Mouse (Mus musculus) right cerebral cortex, postnatal 36 days (tissue): ENCODE measurements around the gene Irak2.

ENCODE experiments used
- DNase-seq, 2 experiments: peaks; one replicate each; pipeline ENCODE4 v3.0.0; 2022; ENCODE audit warnings: low spot score in 2 of 2, mixed read lengths in 1 of 2

Gene Irak2

DNA sequence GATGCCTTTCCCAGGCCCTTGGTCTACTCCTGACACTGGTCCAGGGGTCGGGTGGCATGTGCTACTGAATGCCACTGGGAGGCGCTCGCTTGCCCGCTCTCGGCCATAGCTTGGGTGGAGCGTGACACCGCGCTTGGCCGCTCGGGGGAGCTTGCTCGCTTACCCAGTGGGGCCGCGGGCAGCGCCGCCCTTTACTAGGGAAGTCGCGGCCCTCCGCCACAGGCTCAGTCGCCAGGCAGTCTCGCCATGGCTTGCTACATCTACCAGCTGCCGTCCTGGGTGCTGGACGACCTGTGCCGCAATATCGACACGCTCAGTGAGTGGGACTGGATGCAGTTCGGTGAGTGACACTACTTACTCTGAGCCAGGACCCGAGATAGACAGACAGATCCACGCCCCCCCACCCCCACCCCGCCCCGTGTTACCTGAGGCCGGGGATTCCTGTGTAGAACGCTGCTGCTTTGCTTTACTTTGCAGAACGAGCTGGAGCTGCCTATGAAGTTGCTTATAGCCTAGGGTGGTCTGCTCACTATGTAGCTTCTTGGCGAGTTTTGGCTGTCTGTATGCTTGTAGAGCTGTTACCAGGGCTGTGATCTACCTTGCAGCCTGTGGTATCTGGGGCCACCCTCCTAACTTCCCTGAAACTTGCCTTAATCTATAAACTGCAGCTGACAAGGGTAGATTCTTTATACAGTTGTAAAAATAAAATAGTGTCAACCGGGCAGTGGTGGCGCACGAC, at the start of gene Irak2:
Gene Irak2, plus strand, starts transcription at position 166 of the 739 bp plus-strand sequence.
- DNase-seq, result peak; percentile 88 to 90

DNA sequence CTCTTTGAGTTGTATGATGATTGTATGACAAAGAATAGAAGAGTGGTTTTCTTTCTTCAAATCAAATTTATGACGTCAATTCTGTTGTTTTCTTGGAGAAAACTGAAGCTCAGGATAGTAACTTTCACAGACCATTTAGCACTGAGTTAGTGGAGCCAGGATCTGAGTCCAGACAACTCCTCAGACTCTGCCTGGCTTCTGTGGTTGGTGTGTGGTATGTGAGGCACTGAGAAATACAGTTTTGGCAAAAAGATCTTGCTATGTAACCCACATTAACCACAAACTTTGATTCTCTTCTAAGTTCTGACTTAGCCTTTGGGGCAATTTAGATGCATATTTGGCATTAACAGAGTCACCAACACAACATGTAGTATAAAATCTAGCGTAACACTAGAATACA, 45.6 kb upstream of the Irak2 start:
- no peak for DNase-seq

DNA sequence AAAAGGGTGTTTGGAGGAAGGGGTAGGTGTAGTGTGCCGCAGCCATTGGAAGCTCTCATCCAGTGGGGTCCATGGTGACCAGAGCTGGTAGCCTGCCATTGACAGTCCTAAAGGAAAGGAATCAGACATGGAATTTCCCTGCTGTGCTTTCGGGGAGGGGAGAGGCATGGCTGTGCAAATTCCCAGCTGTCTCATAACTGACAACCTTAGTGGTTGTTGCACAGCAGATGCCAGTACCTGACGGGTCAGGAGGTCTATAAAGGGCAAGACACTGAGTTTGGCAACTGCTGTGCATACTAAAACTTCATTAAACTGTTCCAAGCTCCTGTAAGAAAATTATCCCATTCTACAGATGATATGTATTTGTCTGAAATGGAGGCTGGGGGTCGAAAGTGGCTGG, 40.3 kb upstream of the Irak2 start:
- no peak for DNase-seq

DNA sequence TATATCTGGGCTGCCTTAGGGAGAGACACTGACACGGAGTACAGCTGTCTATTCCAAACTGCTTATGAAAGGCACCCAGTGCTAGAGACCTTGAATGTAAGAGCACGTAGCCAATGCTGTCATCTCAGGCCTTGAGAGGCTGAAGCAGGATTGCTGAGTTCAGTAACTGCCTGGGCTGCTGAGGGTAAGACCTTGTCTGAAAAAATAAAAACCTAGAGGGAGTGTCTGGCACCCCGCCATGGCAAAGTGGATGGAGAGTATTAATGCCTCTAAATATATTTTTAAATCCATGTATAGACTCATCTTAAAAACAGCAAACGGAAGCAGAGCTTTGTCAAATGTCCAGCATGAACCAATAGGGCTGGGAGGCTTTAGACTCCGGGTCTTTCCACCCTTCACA, 38.4 kb upstream of the Irak2 start:
- no peak for DNase-seq

DNA sequence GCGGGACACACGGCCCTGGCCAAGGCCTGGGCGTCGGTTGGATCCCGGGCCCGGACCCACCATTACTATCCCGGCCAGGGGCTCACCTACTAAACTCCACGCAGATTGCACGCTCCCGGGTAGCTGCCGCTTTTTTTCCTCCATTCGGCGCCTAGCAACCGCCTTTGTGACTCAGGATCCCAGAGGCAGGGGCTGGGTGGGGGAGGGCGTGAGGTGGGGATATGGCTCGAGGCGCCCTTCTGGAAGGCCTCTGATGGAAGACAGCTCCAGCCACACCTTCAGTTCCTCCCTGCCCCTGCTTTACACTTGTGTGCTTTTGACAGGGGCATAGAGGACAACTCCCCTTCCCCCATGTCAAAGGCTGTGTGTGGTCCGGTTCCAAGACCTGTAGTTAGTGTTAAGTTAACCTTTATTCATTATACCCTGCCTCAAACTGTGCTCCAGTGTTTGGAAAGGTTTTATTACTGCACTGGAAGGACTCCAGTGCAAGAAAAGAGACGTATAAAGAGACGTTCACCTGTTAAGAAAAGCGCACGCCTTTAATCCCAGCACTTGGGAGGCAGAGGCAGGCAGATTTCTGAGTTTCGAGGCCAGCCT, 37.6 kb upstream of the Irak2 start, which contains the start of gene Fancd2os:
Gene Fancd2os, minus strand, starts transcription at position 173 of the 597 bp plus-strand sequence.
- no peak for DNase-seq

DNA sequence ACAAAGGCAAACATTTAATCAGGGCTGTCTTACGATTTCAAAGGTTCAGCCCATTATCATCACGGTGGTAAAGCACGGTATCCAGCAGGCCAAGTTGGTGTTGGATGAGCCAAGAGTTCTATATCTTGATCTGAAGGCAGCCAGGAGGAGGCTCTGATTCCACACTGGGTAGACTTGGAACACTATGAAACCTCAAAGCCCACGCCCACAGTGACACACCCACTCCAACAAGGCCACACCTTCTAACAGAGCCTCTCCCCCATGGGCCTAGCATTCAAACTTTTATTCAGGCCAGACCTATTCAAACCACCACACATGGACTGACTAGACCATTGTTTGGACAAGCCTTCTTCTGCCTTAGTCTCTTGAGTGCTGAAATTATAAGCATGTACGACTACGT, 35.4 kb upstream of the Irak2 start:
- no peak for DNase-seq

DNA sequence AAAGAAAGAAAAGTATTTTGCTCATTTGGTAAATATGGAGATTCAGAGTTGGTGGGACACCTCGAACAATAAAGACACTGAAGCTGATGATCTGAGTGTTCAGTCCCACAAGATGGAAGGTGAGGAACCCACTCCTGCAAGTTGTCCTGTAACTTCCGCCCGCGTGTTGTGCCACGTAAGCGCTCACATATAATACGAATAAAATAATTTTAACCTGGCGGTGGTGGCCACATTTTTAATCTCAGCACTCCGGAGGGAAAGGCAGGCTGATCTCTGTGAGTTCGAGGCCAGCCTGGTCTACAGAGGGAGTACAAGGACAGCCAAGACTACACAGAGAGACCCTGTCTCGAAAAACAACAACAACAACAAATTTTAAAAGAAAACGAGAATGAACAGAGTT, 34.3 kb upstream of the Irak2 start:
- no peak for DNase-seq

DNA sequence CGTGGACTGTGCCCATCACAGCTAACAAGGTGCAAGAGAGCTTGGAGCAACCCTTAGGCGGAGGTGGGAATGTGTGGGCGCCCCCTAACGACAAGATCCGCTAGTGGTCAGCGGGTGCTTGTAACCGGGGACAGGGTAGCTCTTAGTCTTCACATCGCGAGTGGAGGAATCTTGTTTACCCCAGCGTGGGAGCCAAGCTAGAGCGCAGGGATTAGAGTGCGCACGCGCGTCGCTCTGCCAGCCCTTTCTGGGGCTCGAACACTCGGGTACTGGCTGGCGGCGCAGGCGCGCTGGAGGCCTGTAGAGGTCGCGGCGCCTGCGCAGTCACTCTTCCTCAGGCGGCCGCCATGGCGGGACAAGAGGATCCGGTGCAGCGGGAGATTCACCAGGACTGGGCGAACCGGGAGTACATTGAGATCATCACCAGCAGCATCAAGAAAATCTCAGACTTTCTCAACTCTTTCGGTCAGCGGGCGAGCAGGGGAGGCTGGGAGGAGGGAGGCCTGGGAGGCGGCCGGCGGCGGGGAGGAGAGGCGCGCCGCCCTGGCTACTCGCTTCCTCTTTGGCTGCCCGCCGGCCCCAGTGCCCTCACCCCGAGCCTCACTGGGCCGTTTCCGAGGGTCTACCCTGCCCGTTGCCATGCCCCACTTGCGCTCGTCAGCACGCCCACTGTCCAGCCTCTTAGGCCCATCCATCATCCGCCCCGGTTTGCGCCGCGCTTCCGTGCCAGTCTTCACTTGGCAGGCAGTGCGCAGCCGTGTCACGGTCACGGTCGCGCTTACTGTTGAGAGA, 33.6 kb upstream of the Irak2 start, which contains the start of gene Brk1:
Gene Brk1, plus strand, starts transcription at position 341 of the 792 bp plus-strand sequence.
- peak; percentile 85 to 88 for DNase-seq

DNA sequence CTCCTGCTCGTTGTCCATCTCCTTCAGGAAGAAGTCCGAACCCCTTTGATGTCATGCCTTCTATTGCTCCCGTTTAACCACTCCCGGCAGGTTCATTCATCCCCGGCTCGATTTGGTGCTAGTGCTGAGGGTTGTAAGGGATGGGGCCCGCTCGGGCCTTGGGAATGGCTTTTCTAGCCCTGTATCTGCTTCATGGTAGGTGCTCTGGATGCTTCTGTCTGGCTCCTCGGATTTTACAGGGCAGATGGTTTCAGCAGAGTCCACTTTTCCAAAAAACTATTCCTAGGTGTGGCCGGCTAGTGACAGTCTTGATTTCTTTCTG, 33.1 kb upstream of the Irak2 start:
- no peak for DNase-seq

DNA sequence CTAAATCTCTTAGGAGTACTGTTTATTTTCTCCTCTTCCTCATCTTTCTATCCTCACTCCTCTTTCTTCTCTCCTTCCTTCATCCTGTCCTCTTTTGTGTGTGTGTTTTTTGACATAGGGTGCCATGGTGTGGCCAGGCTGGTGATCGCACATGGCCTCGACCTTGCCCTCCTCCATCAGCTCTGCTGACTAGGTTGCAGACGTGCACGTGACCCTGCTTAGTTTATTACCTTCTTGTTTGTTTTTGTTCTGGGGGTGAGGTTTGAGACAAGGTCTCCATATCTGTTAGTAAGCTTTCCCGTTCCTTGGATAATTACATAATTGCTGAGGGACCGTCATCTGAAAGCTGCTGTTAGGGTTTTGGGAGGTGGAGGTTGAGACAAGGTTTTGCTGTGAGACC, 29.4 kb upstream of the Irak2 start:
- no peak for DNase-seq

DNA sequence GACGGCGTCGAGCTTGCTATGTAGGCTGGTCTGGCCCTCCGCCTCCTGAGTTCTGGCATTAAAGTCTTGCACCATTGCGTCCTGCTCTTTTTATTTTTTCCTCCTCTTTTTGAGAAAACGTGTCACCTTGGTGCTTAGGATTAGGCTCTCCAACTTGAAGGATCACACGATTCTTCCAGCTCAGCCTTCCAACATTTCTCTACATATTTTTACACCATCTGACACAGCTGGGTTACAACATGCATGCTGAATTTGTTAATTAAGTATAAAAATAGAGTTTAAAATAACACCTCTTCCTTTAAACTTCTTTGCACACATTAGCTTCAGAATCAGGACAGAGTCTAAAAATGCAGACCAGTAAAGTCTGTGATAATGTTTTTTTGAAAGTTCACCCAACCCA, 29.0 kb upstream of the Irak2 start:
- no peak for DNase-seq

DNA sequence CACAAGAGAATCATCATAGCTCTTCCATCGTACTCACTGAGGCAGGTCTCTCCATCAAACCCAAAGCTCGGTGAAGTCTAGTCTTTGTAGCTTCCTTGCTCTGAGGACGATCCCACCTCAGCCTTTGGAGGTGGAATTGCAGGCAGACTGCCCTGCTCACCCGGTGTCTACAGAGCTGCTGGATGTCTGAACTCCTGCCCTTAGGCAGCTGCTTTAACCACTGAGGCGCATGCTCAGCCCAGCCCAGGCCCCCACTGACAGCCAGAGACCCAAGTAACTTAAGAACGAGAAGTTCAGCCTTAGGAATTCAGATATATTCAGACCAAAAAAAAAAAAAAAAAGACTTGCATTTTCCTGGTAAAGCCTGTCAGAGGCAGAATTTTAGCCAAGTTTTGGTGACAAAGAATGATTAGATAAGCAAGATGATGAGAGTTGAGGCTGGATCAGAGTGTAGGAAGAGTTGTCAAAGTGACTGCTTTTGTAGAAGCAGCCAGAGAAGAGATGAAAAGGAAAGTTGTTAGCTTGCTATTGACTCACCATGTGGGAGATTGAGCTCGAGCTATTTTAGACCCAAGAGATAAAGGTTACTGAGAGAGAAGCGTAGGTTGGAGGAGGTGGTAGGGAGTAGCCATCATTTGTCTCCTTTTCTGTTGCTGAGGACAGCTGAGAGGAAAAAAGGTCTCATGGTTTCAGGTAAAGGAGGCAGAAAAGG, 25.9 kb upstream of the Irak2 start:
- peak in 1 of 2 experiments; percentile 56 for DNase-seq

DNA sequence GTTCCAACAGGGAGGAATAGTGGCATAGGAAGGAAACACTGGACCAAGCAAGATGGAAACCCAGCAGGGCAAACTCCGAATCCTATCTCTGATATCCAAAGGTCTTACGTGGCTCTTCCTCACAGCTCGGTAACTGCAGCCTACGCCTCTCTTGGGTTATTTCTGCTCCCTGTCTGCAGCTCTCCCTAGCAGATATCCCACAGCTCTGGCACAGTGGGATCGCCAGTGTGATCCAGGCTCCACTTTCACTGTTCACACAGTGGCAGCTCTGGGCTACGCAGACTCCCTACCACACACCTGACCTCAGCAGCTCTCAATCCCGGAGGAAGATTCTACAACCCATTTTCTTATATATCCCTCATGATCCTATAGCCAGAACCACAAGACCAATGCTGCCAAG, 24.1 kb upstream of the Irak2 start:
- peak in 1 of 2 experiments; percentile 53 for DNase-seq

DNA sequence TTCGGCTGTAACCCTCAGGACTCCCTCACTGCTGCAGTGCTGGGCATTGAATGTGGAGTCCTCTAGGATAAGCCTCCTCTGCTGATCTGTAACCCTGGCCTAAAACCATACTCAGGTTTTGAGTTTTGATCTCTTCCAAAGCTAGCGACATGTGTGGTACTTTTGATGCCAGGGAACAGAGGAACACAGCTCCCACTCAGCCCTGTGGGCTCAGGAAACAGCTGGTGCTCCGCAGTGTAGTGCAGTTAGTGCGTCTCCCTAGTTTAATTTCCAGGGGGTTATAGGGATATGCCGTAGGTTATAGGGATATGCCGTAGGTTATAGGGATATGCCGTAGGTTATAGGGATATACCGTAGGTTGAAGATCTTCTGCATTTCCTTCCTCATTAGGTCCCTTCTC, 23.3 kb upstream of the Irak2 start:
- DNase-seq, result no peak

DNA sequence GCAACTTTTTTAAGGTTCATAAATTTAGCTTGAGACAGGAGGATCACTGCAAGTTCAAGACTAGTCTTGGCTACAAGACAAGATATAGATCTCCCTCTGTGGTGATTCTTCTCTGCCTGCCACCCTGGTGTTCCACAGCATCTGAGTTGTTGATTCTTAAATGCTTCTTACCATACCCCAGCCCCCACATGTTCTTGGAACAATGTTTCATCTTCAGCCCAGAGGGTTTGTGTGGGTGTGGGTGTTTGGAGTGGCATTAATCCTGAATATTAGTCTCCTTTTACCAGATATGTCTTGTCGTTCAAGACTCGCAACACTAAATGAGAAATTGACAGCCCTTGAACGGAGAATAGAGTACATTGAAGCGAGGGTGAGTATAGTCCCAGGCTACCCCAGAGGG, 22.8 kb upstream of the Irak2 start:
- DNase-seq, result no peak

DNA sequence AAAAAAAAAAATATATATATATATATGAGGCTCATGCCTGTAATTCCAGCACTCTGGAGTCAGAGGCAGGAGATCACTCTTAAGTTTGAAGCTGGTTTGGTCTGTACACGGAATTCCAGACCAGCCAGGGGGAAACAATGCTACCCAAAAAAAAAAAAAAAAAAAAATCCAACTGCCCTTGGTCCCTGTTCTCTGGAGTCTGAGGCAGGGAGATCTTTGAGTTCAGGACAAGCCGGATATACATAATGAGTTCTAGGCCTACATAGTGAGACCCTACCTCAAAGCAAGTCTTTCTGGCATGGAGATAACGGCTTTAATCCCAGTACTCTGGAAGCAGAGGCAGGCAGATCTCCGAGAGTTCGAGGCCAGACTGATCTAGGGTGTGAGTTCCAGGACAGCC, 14.9 kb upstream of the Irak2 start:
- no peak for DNase-seq

DNA sequence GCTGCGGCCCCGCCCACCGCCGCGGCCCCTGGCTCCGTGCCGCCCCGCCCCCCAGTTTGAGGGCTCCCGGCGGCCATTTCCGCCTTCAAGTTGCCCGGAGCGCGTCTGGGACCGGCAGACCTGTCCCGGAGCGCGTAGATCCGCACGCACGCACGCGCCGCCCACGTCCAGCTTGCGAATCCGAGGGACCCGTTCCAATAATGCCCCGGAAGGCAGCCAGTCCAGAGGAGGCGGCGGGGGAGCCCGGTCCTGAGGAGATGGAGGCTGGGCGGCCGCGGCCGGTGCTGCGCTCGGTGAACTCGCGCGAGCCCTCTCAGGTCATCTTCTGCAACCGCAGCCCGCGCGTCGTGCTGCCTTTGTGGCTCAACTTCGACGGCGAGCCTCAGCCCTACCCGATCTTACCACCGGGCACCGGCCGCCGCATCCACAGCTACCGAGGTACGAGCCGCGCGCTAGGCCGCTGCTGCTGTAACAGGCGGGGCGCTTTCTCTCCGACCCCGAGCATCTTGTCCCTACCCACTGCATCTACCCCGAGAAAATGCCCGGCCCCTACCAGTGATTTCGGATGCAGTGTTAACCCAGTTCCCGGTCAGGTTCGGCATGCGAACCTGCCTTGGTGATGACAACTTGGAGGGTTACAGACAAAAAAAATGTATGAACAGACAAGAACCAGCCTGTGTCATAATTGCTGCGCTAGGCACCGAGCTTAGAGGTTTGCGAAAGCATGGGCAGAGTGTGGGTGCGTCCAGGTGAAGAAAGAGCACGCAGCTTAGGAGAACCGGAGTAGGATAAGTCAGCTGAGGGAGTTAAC, 14.1 kb upstream of the Irak2 start, which contains the start of gene Vhl:
Gene Vhl, plus strand, starts transcription at position 19 of the 811 bp plus-strand sequence.
- DNase-seq, result peak; percentile 84 to 87

DNA sequence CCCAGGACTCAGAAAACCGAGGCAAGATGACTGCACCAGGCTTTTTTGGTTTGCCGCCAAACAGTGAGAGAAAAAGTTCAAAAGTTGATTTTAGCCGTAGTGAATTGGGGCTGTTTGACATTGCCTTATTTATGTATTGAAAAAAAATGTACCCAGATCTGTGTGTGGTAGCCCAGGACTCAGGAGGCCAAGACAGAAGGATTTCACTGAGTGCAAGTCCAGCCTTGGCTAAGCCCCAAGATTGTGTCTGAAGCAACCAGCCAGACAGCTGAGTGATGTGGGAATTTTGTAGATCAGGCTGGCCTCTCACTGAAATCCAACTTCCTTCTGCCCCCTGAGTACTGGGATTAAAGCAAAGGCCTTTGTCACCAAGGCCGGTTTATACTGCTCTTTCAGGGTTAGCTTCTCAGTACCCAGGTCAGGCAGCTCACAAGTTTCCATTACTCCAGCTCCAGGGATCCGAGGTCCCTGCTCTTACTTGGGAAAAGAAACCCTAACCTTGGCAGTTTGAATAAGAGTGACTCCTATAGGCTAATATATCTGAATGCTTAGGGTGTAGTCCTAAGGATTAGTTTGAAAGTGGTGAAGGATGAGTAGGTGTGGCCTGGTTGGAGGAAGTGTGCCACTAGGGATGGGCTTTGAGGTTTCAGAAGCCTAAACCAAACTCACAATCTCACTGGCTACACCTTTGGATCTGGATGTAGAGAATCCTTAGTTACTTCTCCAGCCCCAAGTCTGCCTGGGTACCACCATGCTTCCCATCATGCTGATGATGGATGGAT, 13.1 kb upstream of the Irak2 start:
- no peak for DNase-seq

DNA sequence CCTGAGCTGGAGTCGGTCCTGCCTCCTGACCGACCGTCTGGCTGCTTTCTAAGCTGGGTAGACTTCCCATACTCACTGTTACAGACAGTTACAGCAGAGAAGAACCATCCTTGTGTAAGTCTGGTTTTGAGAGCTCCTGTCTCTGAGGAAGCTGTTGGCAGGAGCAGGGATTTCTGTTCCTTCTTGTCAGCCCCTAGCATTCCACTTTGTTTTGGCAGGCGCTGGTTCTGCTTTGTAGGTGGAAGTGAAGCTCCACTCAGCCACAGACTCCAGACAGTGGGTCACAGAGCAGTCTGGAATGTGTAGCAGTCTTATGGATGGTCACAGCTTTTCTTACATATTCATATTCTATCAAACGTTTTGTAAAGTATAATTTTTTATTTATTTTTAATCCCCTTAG, 7.9 kb upstream of the Irak2 start:
- DNase-seq, result no peak

DNA sequence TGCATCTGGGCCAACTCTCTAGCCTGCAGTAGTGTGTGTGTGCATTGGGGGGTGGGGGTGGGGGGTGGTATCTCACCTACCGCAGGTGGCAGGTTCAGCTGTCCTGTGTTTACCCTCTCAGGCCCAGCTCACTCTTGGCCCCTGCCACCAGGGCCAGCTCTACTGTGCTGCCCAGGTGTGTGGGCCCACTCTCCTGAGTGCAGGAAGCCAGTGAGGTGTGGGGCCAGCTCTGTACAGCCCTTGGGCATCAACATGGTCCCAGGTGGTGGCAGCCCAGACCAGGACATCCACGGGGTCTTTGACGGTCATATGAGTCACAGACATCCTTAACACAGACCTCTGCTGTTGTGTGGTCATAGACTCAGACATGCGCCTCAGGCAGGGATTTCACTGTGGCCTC, 5.4 kb upstream of the Irak2 start:
- DNase-seq, result no peak
